Mouse (Mus musculus) stomach, postnatal 0 days (tissue): ENCODE measurements at regions not wholly inside any gene's neighbourhood (a gene's known extent, or its start where the extent isn't known, plus 50 kb on each side); places are given as distances from the start of the nearest gene placed in this dataset.

ENCODE experiments used
- ATAC-seq: fragments of 200-750 bp; cut with Nextera tagmentation; 2 replicates; pipeline ENCODE4 v1.8.0; 2017; ENCODE audit not compliant: low FRiP score, low TSS enrichment
- DNase-seq: peaks from one replicate; pipeline ENCODE4 v3.0.0-alpha.2; 2016; ENCODE audit warnings: low spot score
- H3K27ac ChIP-seq: fragments of 300-500 bp; sonication (generic); replicated peaks from 2 replicates; pipeline ENCODE4 v1.5.1; 2014; ENCODE audit warnings: mild to moderate bottlenecking, control low read depth
- H3K27me3 ChIP-seq: fragments of 300-500 bp; sonication (generic); 2 replicates; pipeline ENCODE4 v1.6.1; 2014; ENCODE audit warnings: low read length; ENCODE audit not compliant: control insufficient read depth, insufficient read depth
- H3K36me3 ChIP-seq: fragments of 300-500 bp; sonication (generic); 2 replicates; pipeline ENCODE4 v1.6.1; 2014; ENCODE audit warnings: low read length, mixed read lengths; ENCODE audit not compliant: control insufficient read depth, insufficient read depth
- H3K4me1 ChIP-seq: fragments of 300-500 bp; sonication (generic); replicated peaks from 2 replicates; pipeline ENCODE4 v1.6.1; 2014; ENCODE audit warnings: antibody characterized with exemption; ENCODE audit not compliant: control insufficient read depth, insufficient read depth
- H3K4me2 ChIP-seq: fragments of 300-500 bp; sonication (generic); replicated peaks from 2 replicates; pipeline ENCODE4 v1.6.1; 2014; ENCODE audit warnings: low read depth, mild to moderate bottlenecking, control low read depth, moderate library complexity
- H3K4me3 ChIP-seq: fragments of 300-500 bp; sonication (generic); 2 replicates; pipeline ENCODE4 v1.5.1; 2014; ENCODE audit warnings: low read depth, low read length, control low read depth
- H3K9ac ChIP-seq: fragments of 300-500 bp; sonication (generic); 2 replicates; pipeline ENCODE4 v1.6.1; 2014; ENCODE audit warnings: mild to moderate bottlenecking, low read length, control low read depth, mixed read lengths
- H3K9me3 ChIP-seq: fragments of 300-500 bp; sonication (generic); 2 replicates; pipeline ENCODE4 v1.6.1; 2016; ENCODE audit warnings: low read length; ENCODE audit not compliant: control insufficient read depth
- CTCF ChIP-seq: IDR thresholded peaks from 2 replicates; pipeline ENCODE4 v1.5.1; 2016; ENCODE audit warnings: antibody characterized with exemption, low read depth, mild to moderate bottlenecking, moderate library complexity
- EP300 ChIP-seq: optimal IDR thresholded peaks from 2 replicates; pipeline ENCODE3; 2016; ENCODE audit warnings: antibody characterized with exemption

DNA sequence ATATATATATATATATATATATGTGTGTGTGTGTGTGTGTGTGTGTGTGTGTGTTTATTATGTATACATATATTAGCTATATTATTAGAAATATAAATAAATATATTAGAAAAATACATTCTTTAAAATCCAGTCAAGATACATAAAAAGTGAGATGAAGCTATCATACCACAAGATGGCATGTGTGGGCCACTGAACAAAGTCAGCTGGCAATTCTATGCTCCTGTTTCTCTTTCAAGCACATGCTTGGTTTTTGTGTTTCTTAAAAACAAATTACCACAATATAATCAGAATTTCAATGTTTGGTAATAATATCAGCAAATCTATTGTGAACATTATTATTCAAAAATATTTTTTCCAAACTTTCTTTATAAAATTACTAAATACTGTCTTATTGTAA, 1490.2 kb upstream of the Cdh9 start:
- ATAC-seq (no peak), DNase-seq (no peak)
- TF ChIP-seq CTCF: peak; percentile 47
- no peak for TF ChIP-seq EP300

More for the DNA sequence above, 1490.2 kb upstream of the Cdh9 start:
- Histone ChIP-seq H3K4me1 (no peaks in the 10 kb centered on the region), H3K9me3 (no peaks in the 10 kb centered on the region), H3K36me3 (no peaks in the 10 kb centered on the region), H3K4me3 (no peak overlapping the region), H3K9ac (no peak overlapping the region), H3K27me3 (no peaks in the 10 kb centered on the region), H3K4me2 (no peak overlapping the region), H3K27ac (no peak overlapping the region)
